Mouse (Mus musculus) hindbrain, embryonic 16.5 days (tissue): ENCODE data around the gene Sv2c. TPM values are rescaled to one million over a fixed set of nuclear protein-coding genes. Genes with fewer than 3 reads are reported as not detected.
A peak's percentile ranks its signal among the peaks of the same experiment; 100 is the strongest.

Experiments
- ATAC-seq: fragments of 200-750 bp; cut with Nextera tagmentation; 2 replicates; pipeline ENCODE4 v1.8.0; 2017; ENCODE audit warnings: moderate TSS enrichment, moderate library complexity
- H3K27ac ChIP-seq: fragments of 300-500 bp; sonication (generic); 2 replicates; pipeline ENCODE4 v1.5.1; 2014; ENCODE audit warnings: low read depth, mild to moderate bottlenecking, control low read depth, low read length, moderate library complexity
- H3K27me3 ChIP-seq: fragments of 300-500 bp; sonication (generic); replicated peaks from 2 replicates; pipeline ENCODE4 v1.6.1; 2014; ENCODE audit warnings: low read length; ENCODE audit not compliant: control insufficient read depth, insufficient read depth
- H3K36me3 ChIP-seq: fragments of 300-500 bp; sonication (generic); 2 replicates; pipeline ENCODE4 v1.6.1; 2014; ENCODE audit warnings: mild to moderate bottlenecking, low read length, moderate library complexity, mixed read lengths; ENCODE audit not compliant: control insufficient read depth, insufficient read depth
- H3K4me1 ChIP-seq: fragments of 300-500 bp; sonication (generic); 2 replicates; pipeline ENCODE4 v1.6.1; 2014; ENCODE audit warnings: low read depth, low read length; ENCODE audit not compliant: control insufficient read depth, insufficient read depth
- H3K4me2 ChIP-seq: fragments of 300-500 bp; sonication (generic); 2 replicates; pipeline ENCODE4 v1.6.1; 2014; ENCODE audit warnings: mild to moderate bottlenecking, low read length, control low read depth, moderate library complexity
- H3K4me3 ChIP-seq: fragments of 300-500 bp; sonication (generic); 2 replicates; pipeline ENCODE4 v1.5.1; 2014; ENCODE audit warnings: mild to moderate bottlenecking, low read length, control low read depth, moderate library complexity
- H3K9ac ChIP-seq: fragments of 300-500 bp; sonication (generic); 2 replicates; pipeline ENCODE4 v1.6.1; 2014; ENCODE audit warnings: low read depth, mild to moderate bottlenecking, control low read depth, low read length, moderate library complexity
- H3K9me3 ChIP-seq: fragments of 300-500 bp; sonication (generic); 2 replicates; pipeline ENCODE4 v1.6.1; 2014; ENCODE audit warnings: mild to moderate bottlenecking, low read length, moderate library complexity; ENCODE audit not compliant: control insufficient read depth
- WGBS: fragments of 180-500 bp; shearing (Covaris S2); extraction: QIAGEN DNeasy Blood & Tissue Kit; methylation state at CpG from one replicate; pipeline ENCODE4 v1.1.7; 2014; 5-methylcytosine and 5-hydroxymethylcytosine counted together
- polyA plus RNA-seq: library from polyadenylated mRNA; unstranded; fragments of >200 nt; fragmentation: Nextera tagmentation; extraction: Ambion mirVana; gene quantifications from 2 replicates; pipeline ENCODE4 v1.2.1, GENCODE M21; 2015

Gene Sv2c
- polyA plus RNA-seq, 1 experiment from 2014 or later: 35.6 TPM

GRCm38 (mm10) chr13:95957134-95957533 lies 175.2 kb downstream of the Sv2c start:
- Histone ChIP-seq H3K27ac (no peak overlapping the region), H3K4me2 (no peak overlapping the region), H3K4me1 (peaks cover 20% of the 10 kb centered on the region), H3K9ac (no peak overlapping the region), H3K4me3 (no peak overlapping the region), H3K27me3 (no peaks in the 10 kb centered on the region), H3K36me3 (no peaks in the 10 kb centered on the region), H3K9me3 (no peaks in the 10 kb centered on the region)
- 84% methylated on average over 10 of the region's 10 CpGs for WGBS
- ATAC-seq: no peak

- WGBS: 82% methylated on average over 2 of the region's 2 CpGs
- Histone ChIP-seq H3K4me3 (no peak overlapping the region), H3K36me3 (no peaks in the 10 kb centered on the region), H3K9me3 (no peaks in the 10 kb centered on the region), H3K27me3 (no peaks in the 10 kb centered on the region), H3K4me1 (peaks cover 13% of the 10 kb centered on the region), H3K9ac (no peak overlapping the region), H3K27ac (no peak overlapping the region), H3K4me2 (no peak overlapping the region)
- no peak for ATAC-seq
Observed at GRCm38 (mm10) chr13:95956327-95956781, 176.0 kb downstream of the Sv2c start.

- Histone ChIP-seq H3K4me2 (no peak overlapping the region), H3K27me3 (no peaks in the 10 kb centered on the region), H3K9ac (no peak overlapping the region), H3K4me1 (peaks cover 7% of the 10 kb centered on the region), H3K9me3 (no peaks in the 10 kb centered on the region), H3K27ac (no peak overlapping the region), H3K36me3 (no peaks in the 10 kb centered on the region), H3K4me3 (no peak overlapping the region)
- ATAC-seq: no peak
- WGBS: 90% methylated on average over 5 of the region's 5 CpGs
Observed at GRCm38 (mm10) chr13:95955204-95955603, 177.2 kb downstream of the Sv2c start.

GRCm38 (mm10) chr13:95953636-95954035 lies 178.7 kb downstream of the Sv2c start:
- H3K4me1 ChIP-seq: no peaks in the 10 kb centered on the region
- H3K27me3 ChIP-seq: no peaks in the 10 kb centered on the region
- H3K36me3 ChIP-seq: no peaks in the 10 kb centered on the region
- no peak overlapping the region for H3K4me3 ChIP-seq
- no peak overlapping the region for H3K9ac ChIP-seq
- H3K4me2 ChIP-seq: no peak overlapping the region
- H3K27ac ChIP-seq: no peak overlapping the region
- ATAC-seq: no peak
- WGBS: 25% methylated on average over 4 of the region's 4 CpGs
- H3K9me3 ChIP-seq: no peaks in the 10 kb centered on the region

GRCm38 (mm10) chr13:95952263-95952662 lies 180.1 kb downstream of the Sv2c start:
- Histone ChIP-seq H3K9me3 (no peaks in the 10 kb centered on the region), H3K4me1 (no peaks in the 10 kb centered on the region), H3K4me3 (no peak overlapping the region), H3K27ac (no peak overlapping the region), H3K27me3 (no peaks in the 10 kb centered on the region), H3K36me3 (no peaks in the 10 kb centered on the region), H3K9ac (no peak overlapping the region), H3K4me2 (no peak overlapping the region)
- 79% methylated on average over 4 of the region's 4 CpGs for WGBS
- no peak for ATAC-seq

- no peak overlapping the region for H3K27ac ChIP-seq
- H3K4me3 ChIP-seq: no peak overlapping the region
- H3K4me1 ChIP-seq: no peaks in the 10 kb centered on the region
- 0 out of 2 replicates have a peak, but pooled peaks have one; percentile 49 for ATAC-seq
- H3K4me2 ChIP-seq: no peak overlapping the region
- no peak overlapping the region for H3K9ac ChIP-seq
- no peaks in the 10 kb centered on the region for H3K9me3 ChIP-seq
- 71% methylated on average over 7 of the region's 7 CpGs for WGBS
- no peaks in the 10 kb centered on the region for H3K27me3 ChIP-seq
- H3K36me3 ChIP-seq: no peaks in the 10 kb centered on the region
Observed at GRCm38 (mm10) chr13:95951098-95951894, 181.1 kb downstream of the Sv2c start.

- no peaks in the 10 kb centered on the region for H3K4me1 ChIP-seq
- H3K4me3 ChIP-seq: no peak overlapping the region
- no peak overlapping the region for H3K9ac ChIP-seq
- H3K36me3 ChIP-seq: no peaks in the 10 kb centered on the region
- no peak overlapping the region for H3K4me2 ChIP-seq
- no peak overlapping the region for H3K27ac ChIP-seq
- ATAC-seq: no peak
- no peaks in the 10 kb centered on the region for H3K9me3 ChIP-seq
- H3K27me3 ChIP-seq: no peaks in the 10 kb centered on the region
- 78% methylated on average over 11 of the region's 11 CpGs for WGBS
Observed at GRCm38 (mm10) chr13:95950434-95951091, 181.8 kb downstream of the Sv2c start.

- H3K9me3 ChIP-seq: no peaks in the 10 kb centered on the region
- H3K27ac ChIP-seq: no peak overlapping the region
- H3K27me3 ChIP-seq: no peaks in the 10 kb centered on the region
- no peak overlapping the region for H3K4me2 ChIP-seq
- H3K36me3 ChIP-seq: no peaks in the 10 kb centered on the region
- H3K9ac ChIP-seq: no peak overlapping the region
- 87% methylated on average over 4 of the region's 4 CpGs for WGBS
- no peak overlapping the region for H3K4me3 ChIP-seq
- H3K4me1 ChIP-seq: no peaks in the 10 kb centered on the region
- ATAC-seq: no peak
Observed at GRCm38 (mm10) chr13:95949356-95949755, 183.0 kb downstream of the Sv2c start.

GRCm38 (mm10) chr13:95948821-95949220 lies 183.6 kb downstream of the Sv2c start:
- Histone ChIP-seq H3K9me3 (no peaks in the 10 kb centered on the region), H3K27me3 (no peaks in the 10 kb centered on the region), H3K27ac (no peak overlapping the region), H3K9ac (no peak overlapping the region), H3K4me2 (no peak overlapping the region), H3K4me3 (no peak overlapping the region), H3K4me1 (no peaks in the 10 kb centered on the region), H3K36me3 (no peaks in the 10 kb centered on the region)
- ATAC-seq: no peak
- WGBS: 86% methylated on average over 4 of the region's 4 CpGs
